Mouse (Mus musculus): Measurements from ENCODE around the gene Ppil1. TPM values are rescaled to one million over a fixed set of nuclear protein-coding genes. Genes with fewer than 3 reads are reported as not detected.

Gene Ppil1
- total and polyA plus RNA-seq, 3 experiments: 115 to 135 (median 122) TPM

DNA sequence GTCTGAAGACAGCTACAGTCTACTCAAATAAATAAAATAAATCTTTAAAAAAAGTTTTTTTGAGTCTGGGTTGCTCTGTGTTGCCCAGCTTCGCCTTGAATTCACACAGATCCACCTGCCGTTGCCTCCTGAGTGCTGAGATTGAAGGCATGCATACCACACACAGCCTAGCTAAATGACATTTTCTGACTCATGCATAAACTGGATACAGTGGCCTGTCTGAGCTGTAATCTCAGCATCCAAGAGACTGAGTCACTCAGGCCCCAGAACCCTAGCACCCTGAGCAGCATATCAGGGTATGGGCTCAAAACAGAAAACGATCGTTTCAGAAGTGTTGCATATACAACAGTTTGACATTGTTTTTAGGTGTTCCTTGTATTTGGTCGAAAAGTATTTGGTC is 17.6 kb upstream of the Ppil1 start:
- Histone ChIP-seq H3K4me3 (ENCODE audit: control insufficient read depth in 1 of 2, insufficient read depth in 1 of 2, low read depth in 2 of 2, low read length in 2 of 2) (no peak overlapping the region), H3K9ac (ENCODE audit: control insufficient read depth, low read depth, low read length, poor library complexity, severe bottlenecking) (no peak overlapping the region), H3K79me2 (ENCODE audit: control insufficient read depth, insufficient read depth, low read length, poor library complexity) (no peaks in the 10 kb centered on the region), H3K36me3 (ENCODE audit: control insufficient read depth in 1 of 2, insufficient read depth in 2 of 2, low read length in 2 of 2) (peaks cover 4 to 6% of the 10 kb centered on the region in 2 experiments), H3K27me3 (ENCODE audit: control insufficient read depth in 1 of 2, insufficient read depth in 2 of 2, low read length in 2 of 2) (no peaks in the 10 kb centered on the region), H3K4me1 (ENCODE audit: control insufficient read depth in 1 of 2, insufficient read depth in 2 of 2, low read length in 2 of 2) (peaks cover 0 to 8% of the 10 kb centered on the region in 2 experiments; a peak in 2 of 4 replicates), H3K9me3 (replicated peaks; ENCODE audit: insufficient read depth, low read length) (no peaks in the 10 kb centered on the region), H3K27ac (ENCODE audit: control insufficient read depth, low read depth, low read length) (no peak overlapping the region)
- no peak for TF ChIP-seq MAZ (IDR thresholded peaks at IDR 0.05; ENCODE audit: low read depth, low read length)
- TF ChIP-seq RAD21 (IDR thresholded peaks at IDR 0.05; ENCODE audit: low read depth, low read length): no peak
- no peak for TF ChIP-seq NELFE (IDR thresholded peaks at IDR 0.05; ENCODE audit: low read depth, low read length)
- no peak for TF ChIP-seq HCFC1 (IDR thresholded peaks at IDR 0.05; ENCODE audit: low read depth, low read length)
- no peak for TF ChIP-seq TCF12 (IDR thresholded peaks at IDR 0.05; ENCODE audit: low read depth, low read length)
- no peak for TF ChIP-seq MYB (IDR thresholded peaks at IDR 0.05; ENCODE audit: low read depth, low read length)
- TF ChIP-seq POLR2A (IDR thresholded peaks at IDR 0.05; ENCODE audit: control insufficient read depth in 1 of 2, insufficient read depth in 1 of 2, low read depth in 1 of 2, low read length in 2 of 2, poor library complexity in 1 of 2): no peak
- no peak for TF ChIP-seq NRF1 (IDR thresholded peaks at IDR 0.05; ENCODE audit: insufficient read depth, low read depth, low read length, poor library complexity, severe bottlenecking)
- TF ChIP-seq MEF2A (IDR thresholded peaks at IDR 0.05; ENCODE audit: extremely low read depth, insufficient replicate concordance, low read depth, low read length, poor library complexity, severe bottlenecking): no peak
- TF ChIP-seq TBP (IDR thresholded peaks at IDR 0.05; ENCODE audit: low read depth, low read length): no peak
- TF ChIP-seq USF1 (IDR thresholded peaks at IDR 0.05; ENCODE audit: low read depth, low read length): no peak
- TF ChIP-seq MXI1 (IDR thresholded peaks at IDR 0.05; ENCODE audit: low read depth, low read length): no peak
- no peak for TF ChIP-seq SMC3 (IDR thresholded peaks at IDR 0.05; ENCODE audit: low read depth, low read length)
- DNase-seq (ENCODE audit: low read depth, low spot score): no peak

DNA sequence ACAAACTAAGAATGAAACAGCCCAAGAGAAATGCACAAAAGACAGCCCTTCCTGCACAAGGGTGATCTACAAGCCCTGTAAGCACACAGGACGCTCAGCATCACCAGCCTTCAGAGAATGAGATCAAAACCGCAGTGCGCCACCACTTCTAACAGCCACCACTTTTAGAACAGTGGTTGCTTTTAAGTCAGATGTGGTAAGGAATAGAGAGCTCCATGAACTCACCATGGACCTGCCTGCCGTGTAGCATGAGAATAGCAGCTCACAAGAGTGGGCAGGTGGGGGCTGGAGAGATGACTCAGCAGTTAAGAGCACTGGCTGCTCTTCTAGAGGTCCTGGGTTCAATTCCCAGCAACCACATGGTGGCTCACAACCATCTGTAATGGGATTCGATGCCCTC is 16.4 kb upstream of the Ppil1 start:
- Histone ChIP-seq H3K4me1 (ENCODE audit: control insufficient read depth in 1 of 2, insufficient read depth in 2 of 2, low read length in 2 of 2) (peaks cover 0 to 8% of the 10 kb centered on the region in 2 experiments; a peak in 2 of 4 replicates), H3K36me3 (ENCODE audit: control insufficient read depth in 1 of 2, insufficient read depth in 2 of 2, low read length in 2 of 2) (peaks cover 4 to 6% of the 10 kb centered on the region in 2 experiments), H3K9ac (ENCODE audit: control insufficient read depth, low read depth, low read length, poor library complexity, severe bottlenecking) (no peak overlapping the region), H3K9me3 (replicated peaks; ENCODE audit: insufficient read depth, low read length) (no peaks in the 10 kb centered on the region), H3K79me2 (ENCODE audit: control insufficient read depth, insufficient read depth, low read length, poor library complexity) (no peaks in the 10 kb centered on the region), H3K27me3 (ENCODE audit: control insufficient read depth in 1 of 2, insufficient read depth in 2 of 2, low read length in 2 of 2) (no peaks in the 10 kb centered on the region), H3K4me3 (ENCODE audit: control insufficient read depth in 1 of 2, insufficient read depth in 1 of 2, low read depth in 2 of 2, low read length in 2 of 2) (no peak overlapping the region), H3K27ac (ENCODE audit: control insufficient read depth, low read depth, low read length) (no peak overlapping the region)
- no peak for DNase-seq (ENCODE audit: low read depth, low spot score)
- TF ChIP-seq MAFK (IDR thresholded peaks at IDR 0.05; ENCODE audit: borderline replicate concordance, low read depth, low read length) (no peak), POLR2AphosphoS2 (IDR thresholded peaks at IDR 0.05; ENCODE audit: low read length) (no peak), TCF12 (IDR thresholded peaks at IDR 0.05; ENCODE audit: low read depth, low read length) (no peak), ZC3H11A (IDR thresholded peaks at IDR 0.05; ENCODE audit: low read depth, low read length) (no peak), POLR2A (IDR thresholded peaks at IDR 0.05; ENCODE audit: control insufficient read depth in 1 of 2, insufficient read depth in 1 of 2, low read depth in 1 of 2, low read length in 2 of 2, poor library complexity in 1 of 2) (no peak), KAT2A (conservative IDR thresholded peaks at IDR 0.05; ENCODE audit: low read depth, low read length) (no peak), NELFE (IDR thresholded peaks at IDR 0.05; ENCODE audit: low read depth, low read length) (no peak), HCFC1 (IDR thresholded peaks at IDR 0.05; ENCODE audit: low read depth, low read length) (no peak), GABPA (IDR thresholded peaks at IDR 0.05; ENCODE audit: low read depth, low read length) (no peak), UBTF (IDR thresholded peaks at IDR 0.05; ENCODE audit: borderline replicate concordance, insufficient read depth, low read depth, low read length) (no peak), ZNF384 (IDR thresholded peaks at IDR 0.05; ENCODE audit: low read depth, low read length) (no peak), ZMIZ1 (IDR thresholded peaks at IDR 0.05; ENCODE audit: low read depth, low read length) (no peak)

All from MEL (cell line).